ENCODE assay signal across 29 mouse cellular contexts in the genomic region with DNA sequence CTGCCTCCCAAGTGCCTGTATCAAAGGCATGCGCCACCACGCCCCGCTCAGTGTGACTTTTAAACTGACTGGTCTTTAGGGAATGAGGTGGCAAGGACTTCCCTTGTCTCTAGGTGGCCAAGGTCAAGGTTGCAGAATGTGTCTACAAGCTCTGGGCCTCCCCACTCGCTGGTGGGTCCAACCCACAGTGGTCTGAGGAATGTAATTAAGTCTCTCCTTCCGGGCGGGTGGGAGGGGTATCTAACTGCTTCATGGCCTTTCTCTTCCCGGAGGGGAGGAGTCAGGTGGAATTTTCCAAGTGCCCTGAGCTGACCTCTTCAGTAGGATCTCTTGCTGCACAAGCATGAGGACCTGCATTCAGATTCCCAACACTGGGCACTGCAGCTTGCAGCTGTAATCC. TPM values are rescaled to one million over a fixed set of nuclear protein-coding genes. Genes with fewer than 3 reads are reported as not detected.
DNase-seq lines count a peak whose midpoint lies in the region; ATAC-seq lines count a peak whose summit lies in the region.
"Had no signal": no experiment of that assay in that cellular context is flagged by ENCODE, and none has a peak within 500 bp of the region (broad histone marks: within the 10 kb centered on the region; RNA-seq: fewer than 3 reads in every experiment).

No protein-coding gene starts in this region.

- ATAC-seq in kidney, embryonic 15.5 days (replicated peaks; ENCODE audit: low FRiP score) = no peak
- ATAC-seq: forebrain, embryonic 13.5 days; hindbrain, postnatal 0 days; intestine, embryonic 16.5 days; midbrain, embryonic 15.5 days; Patski had no signal

- H3K27me3 ChIP-seq in kidney, embryonic 15.5 days = no peaks in the 10 kb centered on the region
- H3K27me3 ChIP-seq: forebrain, embryonic 13.5 days; liver, embryonic 15.5 days; lung, embryonic 15.5 days; midbrain, embryonic 15.5 days; neural tube, embryonic 12.5 days; Patski had no signal

- peaks cover 3% of the 10 kb centered on the region; the same call in 1 of the 2 replicates for H3K4me1 ChIP-seq in kidney, embryonic 15.5 days

- no peak overlapping the region for H3K9ac ChIP-seq in kidney, embryonic 15.5 days
- H3K9ac ChIP-seq: forebrain, embryonic 13.5 days; liver, embryonic 15.5 days; lung, embryonic 15.5 days; midbrain, embryonic 15.5 days; neural tube, embryonic 12.5 days had no signal

- H3K4me3 ChIP-seq in kidney, embryonic 15.5 days (replicated peaks) = no peak overlapping the region
- H3K4me3 ChIP-seq: forebrain, embryonic 13.5 days; heart, adult 2 months; limb, embryonic 10.5 days; liver, embryonic 15.5 days; lung, embryonic 15.5 days; midbrain, embryonic 15.5 days; neural tube, embryonic 12.5 days had no signal

- H3K9me3 ChIP-seq in kidney, embryonic 15.5 days (replicated peaks) = no peaks in the 10 kb centered on the region
- H3K9me3 ChIP-seq: forebrain, embryonic 13.5 days; G1E; limb, embryonic 10.5 days; liver, embryonic 15.5 days; lung, embryonic 15.5 days; midbrain, embryonic 15.5 days; neural tube, embryonic 12.5 days had no signal

- H3K36me3 ChIP-seq in kidney, embryonic 15.5 days = no peaks in the 10 kb centered on the region
- H3K36me3 ChIP-seq: limb, embryonic 10.5 days; liver, embryonic 15.5 days; lung, embryonic 15.5 days; midbrain, embryonic 15.5 days; neural tube, embryonic 12.5 days had no signal

- peak; percentile 17 for DNase-seq in adrenal gland, postnatal 10 days
- DNase-seq in adrenal gland, postnatal 4 days (ENCODE audit: low spot score in 2 of 2) = no peak
- DNase-seq in kidney, adult 18-20 months = peak; percentile 23
- DNase-seq in ZHBTc4 (ENCODE audit: low read depth, low spot score) = peak; percentile 98
- peak; percentile 7 to 29 for DNase-seq in kidney, postnatal 4 days
- no peak for DNase-seq in gastrocnemius, postnatal 25 days
- no peak for DNase-seq in embryo, embryonic 10.5 days (ENCODE audit: low spot score)
- DNase-seq: cerebellum, adult 2 months; cerebellum, postnatal 36 days; heart, adult 2 months; liver; right cerebral cortex, postnatal 14 days had no signal

- no peak overlapping the region for H3K27ac ChIP-seq in kidney, embryonic 15.5 days
- H3K27ac ChIP-seq: forebrain, embryonic 13.5 days; heart, adult 2 months; hindbrain, postnatal 0 days; limb, embryonic 10.5 days; liver, embryonic 15.5 days; lung, embryonic 15.5 days; macrophage; midbrain, embryonic 15.5 days; neural tube, embryonic 12.5 days; stomach, postnatal 0 days had no signal

- H3K4me2 ChIP-seq in kidney, embryonic 15.5 days = no peak overlapping the region
- H3K4me2 ChIP-seq: forebrain, embryonic 13.5 days; liver, embryonic 15.5 days; lung, embryonic 15.5 days; midbrain, embryonic 15.5 days; neural tube, embryonic 12.5 days had no signal

- WGBS in kidney, embryonic 15.5 days = 68% methylated on average over 7 of the region's 7 CpGs

RNA-seq across cellular contexts. Expression of gene Aven, which starts 5.1 kb away (rescaled TPM):
- total RNA-seq in adrenal gland, postnatal 10 days (2021) = 10 to 100 TPM; 12.2 to 15.1 TPM
- 10 to 100 TPM; 13.1 to 13.7 TPM for total RNA-seq in adrenal gland, postnatal 4 days (2021)
- polyA plus RNA-seq in kidney, embryonic 15.5 days (2015; fragmentation: Nextera tagmentation; extraction: Ambion mirVana) = 7.2 and 9.3 TPM in 2 replicates
- 10 to 100 TPM; 14.6 to 19.2 TPM for total RNA-seq in gastrocnemius, postnatal 25 days (2021)

RNA-seq across cellular contexts. Expression of gene Chrm5, which starts 17.3 kb away (rescaled TPM):
- total RNA-seq in adrenal gland, postnatal 10 days (2021) = not detected
- total RNA-seq in adrenal gland, postnatal 4 days (2021) = under 1 TPM in 1 of 2 experiments, not detected in 1; 0.25 TPM
- polyA plus RNA-seq in kidney, embryonic 15.5 days (2015; fragmentation: Nextera tagmentation; extraction: Ambion mirVana) = 0.17 and 0.22 TPM in 2 replicates
- total RNA-seq in gastrocnemius, postnatal 25 days (2021) = not detected
- total RNA-seq: G1E; gastrocnemius, adult 8-10 months; heart, adult 2 months; hematopoietic stem cell, adult 5-6 weeks had no signal
- polyA plus RNA-seq: forebrain, embryonic 13.5 days; G1E; heart, adult 2 months; heart, embryonic 14.5 days; intestine, embryonic 16.5 days; limb, embryonic 10.5 days; liver, embryonic 15.5 days; lung, embryonic 15.5 days; macrophage; Patski; stomach, postnatal 0 days; thymus, postnatal 0 days had no signal

RNA-seq across cellular contexts. Expression of gene Emc7, which starts 43.1 kb away (rescaled TPM):
- 10 to 100 TPM; 23.8 to 27.3 TPM for total RNA-seq in adrenal gland, postnatal 10 days (2021)
- total RNA-seq in adrenal gland, postnatal 4 days (2021) = 10 to 100 TPM; 25.1 to 28.3 TPM
- polyA plus RNA-seq in kidney, embryonic 15.5 days (2015; fragmentation: Nextera tagmentation; extraction: Ambion mirVana) = 19.3 and 20.0 TPM in 2 replicates
- 10 to 100 TPM; 12.6 to 14.1 TPM for total RNA-seq in gastrocnemius, postnatal 25 days (2021)

Comparison
In these comparisons a context has a peak if more than half of its experiments do, and no peak if none do; other contexts are left out.
1. DNase-seq: peak in adrenal gland, postnatal 10 days (single experiment), kidney, adult 18-20 months (single experiment), ZHBTc4 (single experiment) and kidney, postnatal 4 days (2 of 2); none in adrenal gland, postnatal 4 days (0 of 2), gastrocnemius, postnatal 25 days (single experiment) and embryo, embryonic 10.5 days (single experiment).